ENCODE assay signal across 9 mouse cellular contexts in the genomic region with DNA sequence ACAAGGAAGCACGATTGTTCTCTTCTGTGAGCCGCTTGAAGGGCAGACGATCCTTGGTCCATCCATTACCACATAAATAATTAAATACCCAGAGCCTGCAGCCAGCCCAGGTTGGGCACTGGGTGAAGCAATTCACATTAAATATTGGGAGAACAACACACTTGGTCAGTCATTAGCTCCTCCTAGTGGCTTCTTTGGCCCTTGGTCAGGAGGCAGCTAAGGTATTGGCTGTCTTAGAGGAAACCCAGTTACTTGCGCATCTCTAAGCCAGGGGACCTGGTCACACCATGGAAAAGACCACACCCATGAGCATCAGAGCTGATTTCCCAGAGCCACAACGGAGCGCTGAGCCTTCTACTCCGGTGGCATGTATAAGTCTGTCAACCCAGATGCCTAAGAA.
DNase-seq lines count a peak whose midpoint lies in the region; ATAC-seq and TF ChIP-seq lines count a peak whose summit lies in the region.
"Had no signal": no experiment of that assay in that cellular context is flagged by ENCODE, and none has a peak within 500 bp of the region (broad histone marks: within the 10 kb centered on the region; RNA-seq: fewer than 3 reads in every experiment).

No protein-coding gene starts in this region.

- 45% methylated on average over 7 of the region's 7 CpGs for whole genome bisulfite sequencing in hindbrain, postnatal 0 days

- H3K36me3 ChIP-seq in hindbrain, postnatal 0 days (ENCODE audit: insufficient read depth, low read length) = no peaks in the 10 kb centered on the region
- H3K36me3 ChIP-seq: liver, embryonic 13.5 days had no signal

- H3K4me3 ChIP-seq in hindbrain, postnatal 0 days (ENCODE audit: low read length) = no peak overlapping the region
- H3K4me3 ChIP-seq: liver, embryonic 13.5 days had no signal

- H3K4me1 ChIP-seq in hindbrain, postnatal 0 days (ENCODE audit: insufficient read depth, low read length) = no peaks in the 10 kb centered on the region
- H3K4me1 ChIP-seq: liver, embryonic 13.5 days had no signal

- peak; percentile 62 for ATAC-seq in hindbrain, postnatal 0 days

- no peaks in the 10 kb centered on the region for H3K27me3 ChIP-seq in hindbrain, postnatal 0 days (ENCODE audit: insufficient read depth, low read length)
- H3K27me3 ChIP-seq: liver, embryonic 13.5 days had no signal

- TF ChIP-seq CTCF in hindbrain, postnatal 0 days (IDR thresholded peaks at IDR 0.05; ENCODE audit: low read depth) = peak; percentile 63

- H3K9ac ChIP-seq in hindbrain, postnatal 0 days (replicated peaks; ENCODE audit: low read length) = no peak overlapping the region
- H3K9ac ChIP-seq: liver, embryonic 13.5 days had no signal

- no peak overlapping the region for H3K27ac ChIP-seq in hindbrain, postnatal 0 days
- H3K27ac ChIP-seq: liver, embryonic 13.5 days had no signal

- H3K4me2 ChIP-seq in hindbrain, postnatal 0 days (ENCODE audit: low read depth, low read length) = no peak overlapping the region
- H3K4me2 ChIP-seq: liver, embryonic 13.5 days had no signal

- peak; percentile 13 to 62 for DNase-seq in adrenal gland, adult (ENCODE audit: inconsistent age in 2 of 2, low spot score in 1 of 2)
- DNase-seq in adrenal gland, adult 18-20 months (ENCODE audit: low spot score in 2 of 2) = no peak
- peak; percentile 24 to 30 for DNase-seq in urinary bladder, postnatal 36 days (ENCODE audit: low spot score in 2 of 2)
- no peak for DNase-seq in urinary bladder, postnatal 4 days (ENCODE audit: low spot score in 2 of 2)
- DNase-seq in hindbrain, postnatal 0 days (ENCODE audit: low spot score) = peak; percentile 64
- DNase-seq in lung, postnatal 4 days = peak; percentile 30 to 42
- no peak for DNase-seq in right cerebral cortex, postnatal 4 days
- no peak for DNase-seq in layer of hippocampus, adult 9-11 months
- DNase-seq: liver, embryonic 13.5 days had no signal

- no peaks in the 10 kb centered on the region for H3K9me3 ChIP-seq in hindbrain, postnatal 0 days (ENCODE audit: low read length)
- H3K9me3 ChIP-seq: liver, embryonic 13.5 days had no signal

Comparison
In these comparisons a context has a peak if more than half of its experiments do, and no peak if none do; other contexts are left out.
1. DNase-seq: peak in adrenal gland, adult (2 of 2), urinary bladder, postnatal 36 days (2 of 2), hindbrain, postnatal 0 days (single experiment) and lung, postnatal 4 days (2 of 2); none in adrenal gland, adult 18-20 months (0 of 2), urinary bladder, postnatal 4 days (0 of 2), right cerebral cortex, postnatal 4 days (single experiment) and layer of hippocampus, adult 9-11 months (single experiment).